ENCODE assay signal across 22 mouse cellular contexts in the genomic region with DNA sequence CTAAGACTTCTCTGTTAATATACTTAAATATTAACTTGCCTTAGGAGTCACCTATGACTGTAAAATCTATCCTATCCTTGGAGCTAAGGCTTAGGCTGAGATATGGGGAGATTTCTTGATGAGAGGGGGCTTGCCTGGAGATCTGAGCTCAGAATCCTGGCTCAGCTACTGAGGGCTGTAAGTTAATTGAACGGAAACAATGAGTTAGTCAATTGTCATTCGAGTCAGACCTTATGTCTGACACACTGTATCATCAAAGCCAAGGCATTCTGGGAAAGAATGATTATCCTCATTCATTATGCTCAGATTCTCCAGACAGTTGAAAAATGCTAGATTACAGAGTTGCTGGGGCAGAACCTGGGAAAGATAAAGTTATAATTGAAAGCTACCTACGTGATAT.
DNase-seq lines count a peak whose midpoint lies in the region; ATAC-seq and TF ChIP-seq lines count a peak whose summit lies in the region.
"Had no signal": no experiment of that assay in that cellular context is flagged by ENCODE, and none has a peak within 500 bp of the region (broad histone marks: within the 10 kb centered on the region; RNA-seq: fewer than 3 reads in every experiment).

No protein-coding gene starts in this region.

- H3K4me2 ChIP-seq in forebrain, postnatal 0 days (ENCODE audit: low read depth) = no peak overlapping the region
- H3K4me2 ChIP-seq in forebrain, embryonic 13.5 days = no peak overlapping the region
- H3K4me2 ChIP-seq in midbrain, embryonic 13.5 days (replicated peaks) = no peak overlapping the region
- no peak overlapping the region for H3K4me2 ChIP-seq in midbrain, embryonic 11.5 days
- H3K4me2 ChIP-seq: embryonic facial prominence, embryonic 15.5 days; forebrain, embryonic 12.5 days; heart, embryonic 11.5 days; heart, embryonic 15.5 days had no signal

- H3K36me3 ChIP-seq in forebrain, postnatal 0 days (ENCODE audit: insufficient read depth) = no peaks in the 10 kb centered on the region
- H3K36me3 ChIP-seq in forebrain, embryonic 13.5 days (ENCODE audit: poor library complexity, severe bottlenecking) = no peaks in the 10 kb centered on the region
- no peaks in the 10 kb centered on the region for H3K36me3 ChIP-seq in midbrain, embryonic 13.5 days
- H3K36me3 ChIP-seq in midbrain, embryonic 11.5 days (ENCODE audit: control insufficient read depth, insufficient read depth, low read length) = no peaks in the 10 kb centered on the region
- H3K36me3 ChIP-seq: embryonic facial prominence, embryonic 15.5 days; forebrain, embryonic 12.5 days; heart, embryonic 15.5 days had no signal

- no peak overlapping the region for H3K4me3 ChIP-seq in forebrain, postnatal 0 days (ENCODE audit: low read depth, low read length)
- H3K4me3 ChIP-seq in forebrain, embryonic 13.5 days = no peak overlapping the region
- H3K4me3 ChIP-seq in midbrain, embryonic 13.5 days (replicated peaks) = no peak overlapping the region
- H3K4me3 ChIP-seq in midbrain, embryonic 11.5 days (ENCODE audit: low read depth, low read length) = no peak overlapping the region
- H3K4me3 ChIP-seq: embryonic facial prominence, embryonic 15.5 days; erythroblast, embryonic 14.5 days; forebrain, embryonic 12.5 days; heart, adult 2 months; heart, embryonic 15.5 days had no signal

- peak; percentile 64; the same call in 1 of the 2 replicates for ATAC-seq in forebrain, postnatal 0 days
- no peak for ATAC-seq in forebrain, embryonic 13.5 days
- peak; percentile 37; the same call in 1 of the 2 replicates for ATAC-seq in midbrain, embryonic 13.5 days
- no peak for ATAC-seq in midbrain, embryonic 11.5 days (ENCODE audit: low FRiP score)

- DNase-seq in forebrain, postnatal 0 days = no peak
- DNase-seq in midbrain, embryonic 11.5 days (ENCODE audit: low spot score, missing footprints) = no peak
- DNase-seq in brain, embryonic 14.5 days (ENCODE audit: low read depth) = peak; percentile 68
- no peak for DNase-seq in gastrocnemius, postnatal 14 days
- DNase-seq: adrenal gland, adult 8-10 months; adrenal gland, postnatal 36 days; cerebellum, adult 11 months; cerebellum, adult 8-10 months; cerebellum, postnatal 14 days; embryo, embryonic 11 days; gastrocnemius, postnatal 10 days; heart, adult 2 months; heart, postnatal 14 days; kidney, adult 11 months had no signal

- WGBS in forebrain, postnatal 0 days = 39% methylated on average over 3 of the region's 3 CpGs
- 60% methylated on average over 3 of the region's 3 CpGs for WGBS in forebrain, embryonic 13.5 days
- 54% methylated on average over 3 of the region's 3 CpGs for WGBS in midbrain, embryonic 13.5 days
- WGBS in midbrain, embryonic 11.5 days = 84% methylated on average over 3 of the region's 3 CpGs

- H3K27ac ChIP-seq in forebrain, postnatal 0 days (ENCODE audit: low read depth, low read length) = no peak overlapping the region
- H3K27ac ChIP-seq in forebrain, embryonic 13.5 days = no peak overlapping the region
- H3K27ac ChIP-seq in midbrain, embryonic 13.5 days = no peak overlapping the region; the same call in 1 of the 2 replicates
- H3K27ac ChIP-seq in midbrain, embryonic 11.5 days (ENCODE audit: low read depth, low read length) = no peak overlapping the region
- H3K27ac ChIP-seq: embryonic facial prominence, embryonic 15.5 days; forebrain, embryonic 12.5 days; heart, adult 2 months; heart, embryonic 15.5 days had no signal

- intact Hi-C loops in gastrocnemius, postnatal 14 days (cut with DNase I; ENCODE audit: low total_unique reads) = no loop called here

- no peak for TF ChIP-seq CTCF in forebrain, postnatal 0 days (IDR thresholded peaks at IDR 0.05; ENCODE audit: low read depth)
- no peak for TF ChIP-seq CTCF in brain, embryonic 14.5 days (IDR thresholded peaks at IDR 0.05; ENCODE audit: borderline replicate concordance, extremely low read depth, insufficient read depth, insufficient read length)

- H3K9me3 ChIP-seq in forebrain, postnatal 0 days (ENCODE audit: low read length) = no peaks in the 10 kb centered on the region
- H3K9me3 ChIP-seq in forebrain, embryonic 13.5 days (replicated peaks) = no peaks in the 10 kb centered on the region
- H3K9me3 ChIP-seq in midbrain, embryonic 13.5 days = no peaks in the 10 kb centered on the region
- H3K9me3 ChIP-seq in midbrain, embryonic 11.5 days (ENCODE audit: control insufficient read depth, low read length) = no peaks in the 10 kb centered on the region
- H3K9me3 ChIP-seq: embryonic facial prominence, embryonic 15.5 days; forebrain, embryonic 12.5 days; heart, embryonic 15.5 days had no signal

- no peaks in the 10 kb centered on the region for H3K27me3 ChIP-seq in forebrain, postnatal 0 days (ENCODE audit: insufficient read depth, low read length)
- no peaks in the 10 kb centered on the region for H3K27me3 ChIP-seq in forebrain, embryonic 13.5 days
- H3K27me3 ChIP-seq in midbrain, embryonic 13.5 days = no peaks in the 10 kb centered on the region
- H3K27me3 ChIP-seq in midbrain, embryonic 11.5 days (ENCODE audit: control insufficient read depth, insufficient read depth, low read length) = no peaks in the 10 kb centered on the region; the same call in 1 of the 2 replicates
- H3K27me3 ChIP-seq: CH12.LX; embryonic facial prominence, embryonic 15.5 days; forebrain, embryonic 12.5 days; heart, embryonic 15.5 days had no signal

- no peak overlapping the region for H3K9ac ChIP-seq in forebrain, postnatal 0 days
- H3K9ac ChIP-seq in forebrain, embryonic 13.5 days = no peak overlapping the region
- no peak overlapping the region for H3K9ac ChIP-seq in midbrain, embryonic 13.5 days (replicated peaks)
- no peak overlapping the region for H3K9ac ChIP-seq in midbrain, embryonic 11.5 days (ENCODE audit: low read length)
- H3K9ac ChIP-seq: embryonic facial prominence, embryonic 15.5 days; forebrain, embryonic 12.5 days; heart, embryonic 15.5 days had no signal

- no peak for TF ChIP-seq POLR2A in brain, embryonic 14.5 days (IDR thresholded peaks at IDR 0.05; ENCODE audit: borderline replicate concordance, extremely low read depth, insufficient read depth, insufficient read length, poor library complexity, severe bottlenecking)

- no peaks in the 10 kb centered on the region for H3K4me1 ChIP-seq in forebrain, postnatal 0 days (ENCODE audit: insufficient read depth)
- H3K4me1 ChIP-seq in forebrain, embryonic 13.5 days = 0 out of 2 replicates have a peak, but pooled peaks cover 6% of the 10 kb centered on the region
- peaks cover 31% of the 10 kb centered on the region for H3K4me1 ChIP-seq in midbrain, embryonic 13.5 days (replicated peaks)
- H3K4me1 ChIP-seq in midbrain, embryonic 11.5 days (ENCODE audit: control insufficient read depth, insufficient read depth, low read length) = peaks cover 12% of the 10 kb centered on the region
- H3K4me1 ChIP-seq: embryonic facial prominence, embryonic 15.5 days had no signal

Comparison
In these comparisons a context has a peak if more than half of its experiments do, and no peak if none do; other contexts are left out.
1. ATAC-seq: peak in forebrain, postnatal 0 days (single experiment) and midbrain, embryonic 13.5 days (single experiment); none in forebrain, embryonic 13.5 days (single experiment) and midbrain, embryonic 11.5 days (single experiment).